Mouse (Mus musculus) myocyte (in vitro differentiated cells): Measurements from ENCODE around the gene Ptchd4. TPM values are rescaled to one million over a fixed set of nuclear protein-coding genes. Genes with fewer than 3 reads are reported as not detected.

Experiments used
- H3K27me3 ChIP-seq: one replicate; pipeline ENCODE4 v1.6.1; 2011; ENCODE audit not compliant: control insufficient read depth, insufficient read depth, insufficient read length
- H3K36me3 ChIP-seq: one replicate; pipeline ENCODE4 v1.6.1; 2011; ENCODE audit not compliant: control insufficient read depth, insufficient read depth
- H3K4me2 ChIP-seq: one replicate; pipeline ENCODE4 v1.6.1; 2011; ENCODE audit warnings: low read depth, control low read depth
- H3K4me3 ChIP-seq: one replicate; pipeline ENCODE4 v1.5.1; 2011; ENCODE audit warnings: mild to moderate bottlenecking, control low read depth, moderate library complexity
- H3K79me2 ChIP-seq: one replicate; pipeline ENCODE4 v1.6.1; 2011; ENCODE audit not compliant: control insufficient read depth, insufficient read depth
- H3ac ChIP-seq: one replicate; pipeline ENCODE4 v1.6.1; 2011; ENCODE audit not compliant: control insufficient read depth, insufficient read length
- CEBPB ChIP-seq: IDR thresholded peaks from 2 replicates; pipeline ENCODE4 v1.6.1; 2011; ENCODE audit warnings: mild to moderate bottlenecking, moderate library complexity; ENCODE audit not compliant: poor library complexity, insufficient read depth, severe bottlenecking
- E2F4 ChIP-seq: IDR thresholded peaks from one replicate; pipeline ENCODE4 v1.6.1; 2011; ENCODE audit warnings: mild to moderate bottlenecking, control low read depth, moderate library complexity; ENCODE audit not compliant: insufficient read depth
- MAX ChIP-seq: IDR thresholded peaks from one replicate; pipeline ENCODE4 v1.6.1; 2011; ENCODE audit warnings: low read depth, mild to moderate bottlenecking, control low read depth
- MYOD1 ChIP-seq, 3 experiments: IDR thresholded peaks; one replicate each; pipeline ENCODE4 v1.6.1; 2011; ENCODE audit warnings: control low read depth in 2 of 3, low read depth in 2 of 3, mild to moderate bottlenecking in 2 of 3, moderate library complexity in 1 of 3; ENCODE audit not compliant: insufficient read length in 2 of 3, control insufficient read depth in 1 of 3
- MYOG ChIP-seq, 3 experiments: IDR thresholded peaks; one replicate each; pipeline ENCODE4 v1.6.1; 2011; ENCODE audit warnings: control low read depth in 2 of 3, low read depth in 2 of 3, mild to moderate bottlenecking in 2 of 3; ENCODE audit not compliant: insufficient read length in 2 of 3, control insufficient read depth in 1 of 3, insufficient read depth in 1 of 3
- POLR2A ChIP-seq: IDR thresholded peaks from one replicate; pipeline ENCODE4 v1.6.1; 2011; ENCODE audit warnings: low read depth, mild to moderate bottlenecking, control low read depth, moderate library complexity; ENCODE audit not compliant: insufficient read length
- POLR2AphosphoS2 ChIP-seq: IDR thresholded peaks from one replicate; pipeline ENCODE4 v1.6.1; 2011; ENCODE audit warnings: low read depth, control low read depth; ENCODE audit not compliant: insufficient read length
- REST ChIP-seq: IDR thresholded peaks from one replicate; pipeline ENCODE4 v1.6.1; 2011; ENCODE audit warnings: mild to moderate bottlenecking, control low read depth, moderate library complexity; ENCODE audit not compliant: insufficient read depth, insufficient read length
- SRF ChIP-seq: IDR thresholded peaks from one replicate; pipeline ENCODE4 v1.6.1; 2011; ENCODE audit warnings: low read depth; ENCODE audit not compliant: control insufficient read depth, insufficient read length
- TCF12 ChIP-seq: IDR thresholded peaks from one replicate; pipeline ENCODE4 v1.6.1; 2011; ENCODE audit warnings: mild to moderate bottlenecking, control low read depth; ENCODE audit not compliant: poor library complexity, insufficient read depth, severe bottlenecking
- TCF3 ChIP-seq: IDR thresholded peaks from one replicate; pipeline ENCODE4 v1.6.1; 2011; ENCODE audit warnings: low read depth, control low read depth; ENCODE audit not compliant: insufficient read length
- USF1 ChIP-seq: IDR thresholded peaks from one replicate; pipeline ENCODE4 v1.6.1; 2011; ENCODE audit warnings: low read depth, mild to moderate bottlenecking, control low read depth, moderate library complexity
- polyA plus RNA-seq: library from polyadenylated mRNA; unstranded; fragments of >200 nt; fragmentation: generic; extraction: Trizol; gene quantifications from one replicate; pipeline ENCODE4 v1.2.1, GENCODE M21; 2012; ENCODE audit warnings: missing spikeins

The Ptchd4 gene
- polyA plus RNA-seq, 1 experiment: not detected

DNA sequence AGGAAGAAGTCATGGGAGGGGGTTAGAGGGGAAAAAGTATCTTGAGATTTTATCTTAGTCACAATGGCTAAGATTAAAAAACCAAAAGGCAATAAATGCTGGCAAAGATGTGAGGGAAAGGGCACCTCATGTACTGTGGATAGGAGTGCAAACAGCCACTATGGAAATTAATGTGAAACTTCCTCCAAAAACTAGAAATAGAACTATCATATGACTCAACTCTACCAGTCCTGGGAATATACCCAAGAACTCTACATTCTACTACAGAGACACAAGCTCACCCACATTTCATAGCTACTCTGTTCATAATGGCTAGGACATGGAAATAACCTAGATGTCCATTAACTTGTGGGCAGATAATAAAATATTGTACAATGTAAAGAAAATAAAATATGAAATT lies 30.3 kb downstream of the Ptchd4 start:
- Histone ChIP-seq H3K4me2 (no peak overlapping the region), H3ac (no peak overlapping the region), H3K36me3 (no peaks in the 10 kb centered on the region), H3K79me2 (no peaks in the 10 kb centered on the region), H3K27me3 (no peaks in the 10 kb centered on the region), H3K4me3 (no peak overlapping the region)
- TF ChIP-seq MAX: no peak
- TF ChIP-seq USF1: no peak
- no peak for TF ChIP-seq REST
- TF ChIP-seq TCF3: no peak
- no peak for TF ChIP-seq CEBPB
- TF ChIP-seq MYOD1 (IDR thresholded peaks at IDR 0.05; ENCODE audit: control insufficient read depth in 1 of 3, insufficient read length in 2 of 3, low read depth in 2 of 3): no peak
- TF ChIP-seq E2F4: no peak
- no peak for TF ChIP-seq SRF
- TF ChIP-seq MYOG (IDR thresholded peaks at IDR 0.05; ENCODE audit: control insufficient read depth in 1 of 3, insufficient read depth in 1 of 3, insufficient read length in 2 of 3, low read depth in 2 of 3): no peak
- TF ChIP-seq TCF12: no peak
- TF ChIP-seq POLR2AphosphoS2: no peak
- no peak for TF ChIP-seq POLR2A

DNA sequence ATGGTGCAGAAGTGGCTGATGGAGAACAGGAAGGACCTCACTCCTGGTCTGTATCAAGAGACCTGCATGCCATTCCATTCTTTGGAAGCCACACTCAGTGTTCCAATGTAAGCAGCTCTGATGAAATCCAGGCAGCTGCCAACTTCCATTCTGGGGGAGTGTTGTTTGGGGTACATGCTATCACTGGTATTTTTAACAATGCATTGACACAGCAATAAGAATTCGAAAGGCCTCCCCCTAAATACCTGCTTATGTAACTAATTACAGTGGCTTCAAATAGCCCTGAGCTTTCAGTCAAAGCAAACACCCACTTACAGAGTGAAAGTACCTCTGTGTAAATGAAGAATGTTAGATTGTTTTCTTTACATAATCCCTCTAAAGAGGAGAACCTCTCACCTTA lies 42.7 kb downstream of the Ptchd4 start:
- no peaks in the 10 kb centered on the region for H3K79me2 ChIP-seq
- TF ChIP-seq CEBPB (no peak), MYOG (IDR thresholded peaks at IDR 0.05; ENCODE audit: control insufficient read depth in 1 of 3, insufficient read depth in 1 of 3, insufficient read length in 2 of 3, low read depth in 2 of 3) (no peak), REST (no peak), POLR2A (no peak), USF1 (no peak), POLR2AphosphoS2 (no peak), TCF12 (no peak)
- H3ac ChIP-seq: no peak overlapping the region
- no peak overlapping the region for H3K4me2 ChIP-seq
- H3K36me3 ChIP-seq: no peaks in the 10 kb centered on the region
- H3K27me3 ChIP-seq: no peaks in the 10 kb centered on the region
- no peak overlapping the region for H3K4me3 ChIP-seq

DNA sequence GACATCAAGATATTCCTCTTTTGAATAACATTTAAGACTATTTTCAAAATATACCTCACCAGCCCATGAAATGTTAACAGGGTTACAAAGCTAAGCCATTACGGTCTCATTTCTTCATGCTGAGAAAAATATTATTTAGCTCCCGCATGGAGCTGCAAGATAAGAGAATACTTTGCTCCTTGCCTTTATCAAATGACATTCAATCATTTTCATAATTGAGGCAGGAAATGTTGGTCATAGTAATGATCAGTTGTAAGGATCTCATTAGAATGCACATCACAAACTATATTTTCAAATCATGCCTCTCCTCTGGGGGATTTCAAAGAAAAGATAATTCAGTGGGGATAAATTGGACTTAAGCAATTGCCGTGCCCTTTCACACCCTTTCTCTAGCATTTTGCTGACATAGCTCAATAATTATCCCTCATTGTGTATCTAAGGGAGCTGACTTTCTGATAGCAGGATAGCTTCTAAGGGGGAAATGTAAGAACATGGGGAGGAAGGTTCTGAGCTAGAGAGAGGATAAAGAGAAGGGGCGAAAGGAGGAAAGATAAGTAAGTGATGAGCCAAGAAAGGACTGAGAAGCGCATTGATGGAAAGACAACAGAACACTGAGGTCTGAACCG lies 47.5 kb downstream of the Ptchd4 start:
- Histone ChIP-seq H3K4me2 (no peak overlapping the region), H3K4me3 (no peak overlapping the region), H3K36me3 (no peaks in the 10 kb centered on the region), H3K79me2 (no peaks in the 10 kb centered on the region), H3K27me3 (no peaks in the 10 kb centered on the region), H3ac (no peak overlapping the region)
- no peak for TF ChIP-seq CEBPB
- no peak for TF ChIP-seq REST
- no peak for TF ChIP-seq SRF
- no peak for TF ChIP-seq POLR2A
- TF ChIP-seq TCF3: no peak
- TF ChIP-seq MYOG (IDR thresholded peaks at IDR 0.05; ENCODE audit: control insufficient read depth in 1 of 3, insufficient read depth in 1 of 3, insufficient read length in 2 of 3, low read depth in 2 of 3): no peak
- TF ChIP-seq MAX: no peak
- TF ChIP-seq TCF12: no peak
- no peak for TF ChIP-seq E2F4
- no peak for TF ChIP-seq POLR2AphosphoS2
- TF ChIP-seq USF1: no peak
- TF ChIP-seq MYOD1 (IDR thresholded peaks at IDR 0.05; ENCODE audit: control insufficient read depth in 1 of 3, insufficient read length in 2 of 3, low read depth in 2 of 3): no peak

DNA sequence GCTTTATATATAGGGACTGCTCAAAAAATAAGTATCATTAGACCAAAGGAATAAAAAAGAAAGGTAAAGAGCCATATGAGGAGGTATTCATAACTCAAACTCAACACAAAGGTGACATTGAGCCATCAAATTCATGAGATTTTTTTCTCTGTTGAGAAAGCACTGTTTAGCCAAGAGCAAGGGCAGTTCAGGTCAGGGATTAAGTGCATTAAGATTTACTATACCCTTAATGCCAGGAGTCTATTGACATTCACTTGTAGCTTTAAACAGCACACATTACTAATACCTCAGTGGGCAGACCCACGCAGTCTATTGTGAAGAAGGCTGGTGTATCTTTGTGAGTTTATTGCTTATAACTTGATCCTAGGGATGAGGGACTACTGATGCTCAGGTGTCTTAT lies 49.0 kb downstream of the Ptchd4 start:
- TF ChIP-seq E2F4 (no peak), REST (no peak), CEBPB (no peak), USF1 (no peak), MYOD1 (IDR thresholded peaks at IDR 0.05; ENCODE audit: control insufficient read depth in 1 of 3, insufficient read length in 2 of 3, low read depth in 2 of 3) (no peak), SRF (no peak), POLR2AphosphoS2 (no peak)
- no peaks in the 10 kb centered on the region for H3K36me3 ChIP-seq
- H3K4me3 ChIP-seq: no peak overlapping the region
- no peak overlapping the region for H3K4me2 ChIP-seq
- H3K79me2 ChIP-seq: no peaks in the 10 kb centered on the region
- H3K27me3 ChIP-seq: no peaks in the 10 kb centered on the region
- no peak overlapping the region for H3ac ChIP-seq

DNA sequence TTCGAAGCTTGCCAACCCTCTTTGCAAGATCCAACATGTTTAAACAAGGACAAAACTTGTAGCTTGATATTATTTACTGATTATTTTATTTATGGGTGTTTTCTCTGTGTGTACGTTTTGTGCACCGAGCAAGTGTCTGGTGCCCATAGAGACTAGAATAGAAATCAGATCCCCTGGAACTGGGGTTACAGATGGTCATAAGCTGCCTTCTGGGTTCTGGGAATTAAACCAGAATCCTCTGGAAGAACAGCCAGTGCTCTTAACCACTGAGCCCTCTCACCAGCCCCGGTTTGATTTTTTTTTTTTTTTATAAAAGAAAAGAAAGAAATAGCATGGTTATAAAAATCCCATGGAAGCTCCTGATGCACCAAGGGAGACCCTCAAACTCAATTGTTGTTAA lies 59.1 kb downstream of the Ptchd4 start:
- no peak overlapping the region for H3K4me3 ChIP-seq
- H3K27me3 ChIP-seq: no peaks in the 10 kb centered on the region
- H3K4me2 ChIP-seq: no peak overlapping the region
- no peak overlapping the region for H3ac ChIP-seq
- TF ChIP-seq POLR2AphosphoS2 (no peak), REST (no peak), MYOD1 (IDR thresholded peaks at IDR 0.05; ENCODE audit: control insufficient read depth in 1 of 3, insufficient read length in 2 of 3, low read depth in 2 of 3) (no peak), CEBPB (no peak), E2F4 (no peak), USF1 (no peak), TCF3 (no peak), TCF12 (no peak), SRF (no peak), MYOG (IDR thresholded peaks at IDR 0.05; ENCODE audit: control insufficient read depth in 1 of 3, insufficient read depth in 1 of 3, insufficient read length in 2 of 3, low read depth in 2 of 3) (no peak)
- no peaks in the 10 kb centered on the region for H3K79me2 ChIP-seq
- no peaks in the 10 kb centered on the region for H3K36me3 ChIP-seq
